Comparison of ENCODE assay signal across 8 mouse cellular contexts in the genomic region with DNA sequence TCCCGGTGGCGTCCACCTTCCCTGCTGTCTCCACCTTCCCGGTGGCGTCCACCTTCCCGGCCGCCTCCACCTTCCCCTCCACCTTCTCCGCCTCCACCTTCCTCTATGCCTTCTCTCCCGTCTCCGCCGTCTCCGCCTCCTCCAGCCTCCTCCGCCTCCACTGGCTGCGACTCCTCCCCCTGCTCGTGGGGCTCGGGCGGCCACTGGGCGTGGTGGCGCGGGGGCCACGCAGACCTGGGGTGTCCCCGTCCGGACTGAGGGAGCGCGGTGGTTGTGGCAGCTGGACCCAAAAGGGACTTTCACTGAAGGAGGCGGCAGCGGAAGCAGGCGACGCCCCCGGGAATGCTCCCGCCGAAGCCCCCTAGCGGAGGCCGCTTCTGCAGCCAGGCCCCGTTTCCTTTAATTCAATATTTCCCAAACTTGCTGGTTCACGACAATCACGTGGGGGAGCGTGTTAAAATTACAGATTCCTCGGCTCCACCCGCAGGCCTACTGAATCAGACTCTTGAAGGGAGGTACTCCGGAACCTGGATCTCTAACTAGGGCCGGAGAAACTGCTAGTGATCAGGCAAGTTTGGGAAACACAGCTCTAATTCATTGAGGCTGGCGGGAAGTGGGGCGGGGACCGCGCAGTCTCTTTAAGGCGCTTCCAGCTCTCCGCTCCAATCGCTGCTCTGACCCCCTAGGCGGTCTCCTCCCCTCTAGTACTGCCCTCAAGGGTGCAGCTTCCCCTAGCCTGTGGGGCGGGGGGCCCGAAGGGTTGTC. TPM values are rescaled to one million over a fixed set of nuclear protein-coding genes. Genes with fewer than 3 reads are reported as not detected.
DNase-seq lines count a peak whose midpoint lies in the region; ATAC-seq lines count a peak whose summit lies in the region.

A gene (minus strand): TSS at position 115 of the 765 bp plus-strand sequence.

- H3K36me3 ChIP-seq in hindbrain, embryonic 15.5 days = no peaks in the 10 kb centered on the region
- H3K36me3 ChIP-seq in macrophage (ENCODE audit: inconsistent target) = no peaks in the 10 kb centered on the region

- H3K4me2 ChIP-seq in hindbrain, embryonic 15.5 days = peak within 1 kb of the TSS; percentile 68

- peak within 1 kb of the TSS; percentile 65 for H3K9ac ChIP-seq in hindbrain, embryonic 15.5 days

- no peaks in the 10 kb centered on the region for H3K79me2 ChIP-seq in macrophage (ENCODE audit: inconsistent target)

- H3K27me3 ChIP-seq in hindbrain, embryonic 15.5 days = no peaks in the 10 kb centered on the region

- DNase-seq in R1 (ENCODE audit: low read depth, low spot score) = peak; percentile 83
- DNase-seq in cerebellum, postnatal 25 days = peak; percentile 81 to 83
- DNase-seq in frontal cortex, postnatal 25 days (ENCODE audit: low spot score in 2 of 2) = peak; percentile 25 to 32
- DNase-seq in left cerebral cortex, adult 18-20 months (ENCODE audit: low spot score in 2 of 2) = peak; percentile 51 to 56
- peak; percentile 67 for DNase-seq in right cerebral cortex, adult 18-20 months
- peak; percentile 15 for DNase-seq in urinary bladder, postnatal 10 days (ENCODE audit: low spot score)

- peak within 1 kb of the TSS; percentile 59 for H3K4me3 ChIP-seq in hindbrain, embryonic 15.5 days
- H3K4me3 ChIP-seq in macrophage (ENCODE audit: inconsistent target) = peak within 1 kb of the TSS; percentile 29

- H3K9me3 ChIP-seq in hindbrain, embryonic 15.5 days = no peaks in the 10 kb centered on the region

- H3K4me1 ChIP-seq in hindbrain, embryonic 15.5 days (replicated peaks) = peaks cover 14% of the 10 kb centered on the region

- peak within 1 kb of the TSS; percentile 88 for H3K27ac ChIP-seq in hindbrain, embryonic 15.5 days (replicated peaks)
- H3K27ac ChIP-seq in macrophage = peak within 1 kb of the TSS; percentile 28; the same call in 1 of the 2 replicates

- ATAC-seq in hindbrain, embryonic 15.5 days (ENCODE audit: low FRiP score, low read depth) = peak; percentile 91

- 21% methylated on average over 48 of the region's 51 CpGs for WGBS in hindbrain, embryonic 15.5 days
- 25% methylated on average over 32 of the region's 51 CpGs for WGBS in macrophage (ENCODE audit: missing documents)

RNA-seq across cellular contexts. Expression of the gene that starts here (rescaled TPM):
- polyA plus RNA-seq in hindbrain, embryonic 15.5 days (2015; fragmentation: Nextera tagmentation; extraction: Ambion mirVana) = 2.1 and 2.7 TPM in 2 replicates
- 10 to 100 TPM; 16.5 to 18.8 TPM for total RNA-seq in left cerebral cortex, adult 18-20 months (2021)
- total RNA-seq in macrophage (2018; cell fraction: chromatin; rRNA removed) = 1 to 10 TPM; 1.3 to 5.9 (median 2.2) TPM
- 1 to 10 TPM; 1.4 to 4.8 (median 1.9) TPM for total RNA-seq in macrophage (2018; cell fraction: cytosol; rRNA removed)
- total RNA-seq in macrophage (2018; cell fraction: nucleus; rRNA removed) = 1 to 10 TPM; 1.3 to 7.7 (median 2.7) TPM
- 1.3 to 1.8 TPM (median 1.5 TPM) in 3 replicates for polyA plus RNA-seq in macrophage (2018)

Comparison
In these comparisons a context has a peak if more than half of its experiments do, and no peak if none do; other contexts are left out.
1. Peak in every context shown above with its lines: DNase-seq, ATAC-seq, H3K4me3 ChIP-seq and H3K27ac ChIP-seq.
2. DNase-seq: peak in every context shown above with its lines; median percentile 83 in R1; 82 in cerebellum, postnatal 25 days; 67 in right cerebral cortex, adult 18-20 months; 54 in left cerebral cortex, adult 18-20 months; 28 in frontal cortex, postnatal 25 days; 15 in urinary bladder, postnatal 10 days.